Mouse (Mus musculus) liver, embryonic 16.5 days (tissue): ENCODE results near the gene Zbtb38. TPM values are rescaled to one million over a fixed set of nuclear protein-coding genes. Genes with fewer than 3 reads are reported as not detected.

Experiments used
- ATAC-seq: fragments of 200-750 bp; cut with Nextera tagmentation; 2 replicates; pipeline ENCODE4 v1.8.0; 2017; ENCODE audit warnings: low read depth, mild to moderate bottlenecking, moderate number of reproducible peaks, moderate library complexity
- H3K27ac ChIP-seq: fragments of 300-500 bp; sonication (generic); 2 replicates; pipeline ENCODE4 v1.5.1; 2014; ENCODE audit warnings: mild to moderate bottlenecking, low read length
- H3K27me3 ChIP-seq: fragments of 300-500 bp; sonication (generic); 2 replicates; pipeline ENCODE4 v1.6.1; 2014; ENCODE audit warnings: low read depth, low read length, mixed read lengths; ENCODE audit not compliant: control insufficient read depth, insufficient read depth
- H3K36me3 ChIP-seq: fragments of 300-500 bp; sonication (generic); 2 replicates; pipeline ENCODE4 v1.6.1; 2014; ENCODE audit warnings: mild to moderate bottlenecking; ENCODE audit not compliant: control insufficient read depth, insufficient read depth
- H3K4me1 ChIP-seq: fragments of 300-500 bp; sonication (generic); 2 replicates; pipeline ENCODE4 v1.6.1; 2014; ENCODE audit warnings: low read depth, low read length, mixed read lengths; ENCODE audit not compliant: control insufficient read depth
- H3K4me2 ChIP-seq: fragments of 300-500 bp; sonication (generic); 2 replicates; pipeline ENCODE4 v1.6.1; 2014; ENCODE audit warnings: low read depth, low read length, mixed read lengths
- H3K4me3 ChIP-seq: fragments of 300-500 bp; sonication (generic); 2 replicates; pipeline ENCODE4 v1.5.1; 2014; ENCODE audit warnings: low read depth, mild to moderate bottlenecking, low read length
- H3K9ac ChIP-seq: fragments of 300-500 bp; sonication (generic); 2 replicates; pipeline ENCODE4 v1.6.1; 2014; ENCODE audit warnings: low read depth, low read length
- H3K9me3 ChIP-seq: fragments of 300-500 bp; sonication (generic); replicated peaks from 2 replicates; pipeline ENCODE4 v1.6.1; 2016; ENCODE audit warnings: low read length; ENCODE audit not compliant: control insufficient read depth
- WGBS: fragments of 180-500 bp; shearing (Covaris S2); extraction: QIAGEN DNeasy Blood & Tissue Kit; methylation state at CpG from one replicate; pipeline ENCODE4 v1.1.7; 2014; ENCODE audit not compliant: insufficient replicate concordance; 5-methylcytosine and 5-hydroxymethylcytosine counted together
- polyA plus RNA-seq: library from polyadenylated mRNA; unstranded; fragments of >200 nt; fragmentation: Nextera tagmentation; extraction: Ambion mirVana; gene quantifications from 2 replicates; pipeline ENCODE4 v1.2.1, GENCODE M21; 2015

Zbtb38 gene
- polyA plus RNA-seq, 1 experiment from 2014 or later: 5.3 TPM

DNA sequence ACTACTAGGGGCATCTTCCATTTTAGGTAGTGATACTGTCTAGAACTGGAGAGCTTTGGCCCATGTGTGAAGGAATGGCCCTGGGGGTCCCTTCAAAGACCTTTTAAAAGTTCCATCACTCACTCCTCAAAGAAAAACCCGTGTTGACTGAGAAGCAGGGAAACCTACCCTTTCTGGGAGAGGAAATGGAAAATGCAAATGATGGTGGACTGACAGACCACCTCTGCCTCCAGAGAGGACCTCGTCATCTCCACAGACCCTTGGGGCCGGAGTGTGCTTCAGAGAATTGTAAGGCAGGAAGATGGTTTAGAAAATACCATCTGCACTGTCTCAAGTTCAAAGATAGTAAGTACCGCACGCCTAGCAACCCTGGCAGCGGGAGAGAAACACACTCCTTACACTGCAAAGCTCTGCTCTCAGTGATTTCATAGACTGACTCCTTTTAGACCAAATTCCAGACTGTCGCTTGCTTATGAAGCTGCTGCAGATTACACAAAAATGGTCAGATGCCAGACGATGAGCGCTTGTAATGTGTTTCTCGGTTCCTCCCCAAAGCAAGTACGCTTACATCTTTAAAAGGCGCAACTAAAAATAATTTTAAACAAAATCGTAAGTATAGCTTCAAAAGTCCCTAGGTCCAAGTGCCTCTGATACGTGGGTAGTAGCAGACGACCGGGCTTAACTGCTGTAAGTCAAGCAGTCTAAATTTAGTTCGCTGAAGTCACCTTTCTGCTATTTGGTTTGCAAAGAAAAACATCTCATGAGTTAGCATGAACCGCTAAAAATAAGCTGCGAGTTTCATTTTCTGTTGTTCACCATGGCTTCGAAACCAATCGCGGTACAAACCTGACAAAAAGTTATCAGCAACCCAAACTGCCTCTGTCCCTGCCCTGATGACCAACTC is 12.6 kb downstream of the Zbtb38 start:
- no peak for ATAC-seq
- WGBS: 74% methylated on average over 22 of the region's 22 CpGs
- H3K36me3 ChIP-seq: no peaks in the 10 kb centered on the region
- H3K4me2 ChIP-seq: no peak overlapping the region
- H3K4me3 ChIP-seq: no peak overlapping the region
- H3K9me3 ChIP-seq: no peaks in the 10 kb centered on the region; the same call in 1 of the 2 replicates
- no peak overlapping the region for H3K27ac ChIP-seq
- no peak overlapping the region for H3K9ac ChIP-seq
- H3K27me3 ChIP-seq: no peaks in the 10 kb centered on the region
- no peaks in the 10 kb centered on the region for H3K4me1 ChIP-seq

DNA sequence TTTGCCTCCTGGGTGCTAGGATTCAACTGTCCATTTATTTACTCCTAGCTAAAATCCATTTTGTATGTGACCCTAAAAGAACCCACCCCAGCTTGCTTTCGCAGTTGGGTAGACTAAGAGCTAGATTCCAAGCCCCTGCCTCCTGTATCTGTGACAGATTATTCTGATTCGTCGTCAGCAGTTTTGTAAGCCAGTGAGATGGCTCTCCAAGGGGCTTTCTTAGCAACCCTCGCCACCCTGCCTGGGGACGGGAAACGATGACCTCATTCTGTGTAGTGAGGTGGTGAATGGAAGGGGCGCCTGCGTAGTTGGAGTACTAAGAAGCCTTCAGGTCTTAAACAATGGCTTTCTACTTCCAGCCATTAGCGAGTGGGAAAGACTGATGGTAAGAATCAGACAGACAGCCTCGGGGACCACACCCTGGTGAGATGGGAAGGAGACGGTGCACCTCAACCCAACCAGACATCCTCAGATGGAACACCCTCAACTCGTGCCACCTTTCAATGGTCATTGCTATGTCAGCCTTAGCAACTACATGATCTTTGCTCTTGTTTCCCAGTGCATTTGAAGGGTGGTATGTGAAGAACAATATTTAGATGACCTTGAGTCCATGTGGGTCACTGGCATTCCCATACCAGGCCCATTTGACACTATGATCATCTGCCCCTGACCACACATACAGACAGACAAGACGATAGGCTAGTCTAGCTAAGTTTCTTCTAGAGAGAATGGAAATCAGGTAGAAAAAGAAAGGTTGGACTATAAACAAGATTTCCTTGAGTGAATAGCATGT is 13.9 kb downstream of the Zbtb38 start:
- Histone ChIP-seq H3K27me3 (no peaks in the 10 kb centered on the region), H3K4me1 (no peaks in the 10 kb centered on the region), H3K9me3 (no peaks in the 10 kb centered on the region; the same call in 1 of the 2 replicates), H3K9ac (no peak overlapping the region), H3K4me3 (no peak overlapping the region), H3K4me2 (no peak overlapping the region), H3K27ac (no peak overlapping the region), H3K36me3 (no peaks in the 10 kb centered on the region)
- 59% methylated on average over 13 of the region's 13 CpGs for WGBS
- ATAC-seq: no peak

DNA sequence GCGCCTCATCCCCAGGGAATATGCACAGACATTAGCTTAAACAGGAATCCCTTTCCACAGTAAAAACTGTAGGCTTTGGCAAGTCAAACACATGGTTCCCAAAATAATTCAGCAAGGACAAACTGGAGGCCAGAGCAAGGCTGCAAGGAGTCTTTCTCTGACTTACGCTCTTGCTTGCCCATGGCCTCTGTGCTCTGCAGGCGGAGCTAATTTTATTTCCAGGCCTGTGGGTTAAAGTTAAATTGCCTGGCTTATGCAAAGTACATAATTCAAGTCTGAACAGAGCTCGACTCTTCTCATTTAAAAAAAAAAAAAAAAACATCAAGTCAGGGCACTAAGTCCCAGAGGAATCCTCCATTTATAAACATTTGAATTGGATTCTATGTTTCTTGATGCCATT is 16.7 kb downstream of the Zbtb38 start:
- H3K4me3 ChIP-seq: no peak overlapping the region
- H3K9ac ChIP-seq: no peak overlapping the region
- no peaks in the 10 kb centered on the region for H3K36me3 ChIP-seq
- no peak overlapping the region for H3K4me2 ChIP-seq
- no peaks in the 10 kb centered on the region for H3K27me3 ChIP-seq
- H3K27ac ChIP-seq: no peak overlapping the region
- no peaks in the 10 kb centered on the region for H3K9me3 ChIP-seq
- 66% methylated on average over 4 of the region's 4 CpGs for WGBS
- ATAC-seq: no peak
- H3K4me1 ChIP-seq: no peaks in the 10 kb centered on the region

DNA sequence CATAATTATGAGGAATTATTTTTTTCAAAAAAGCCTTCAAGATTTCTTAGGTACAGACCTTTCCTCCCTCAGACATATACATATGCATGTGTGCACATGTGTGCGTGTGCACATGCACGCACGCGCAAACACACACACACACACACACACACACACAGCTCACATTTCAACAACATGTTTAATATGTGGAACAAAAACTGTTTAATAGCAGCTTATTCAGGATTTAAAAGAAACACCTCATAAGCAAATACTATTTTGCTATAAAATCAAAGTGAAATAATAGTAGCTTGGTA is 19.3 kb downstream of the Zbtb38 start:
- Histone ChIP-seq H3K4me2 (no peak overlapping the region), H3K27ac (no peak overlapping the region), H3K4me1 (no peaks in the 10 kb centered on the region), H3K36me3 (no peaks in the 10 kb centered on the region), H3K9ac (no peak overlapping the region), H3K9me3 (no peaks in the 10 kb centered on the region), H3K27me3 (no peaks in the 10 kb centered on the region), H3K4me3 (no peak overlapping the region)
- 93% methylated on average over 4 of the region's 4 CpGs for WGBS
- ATAC-seq: no peak

DNA sequence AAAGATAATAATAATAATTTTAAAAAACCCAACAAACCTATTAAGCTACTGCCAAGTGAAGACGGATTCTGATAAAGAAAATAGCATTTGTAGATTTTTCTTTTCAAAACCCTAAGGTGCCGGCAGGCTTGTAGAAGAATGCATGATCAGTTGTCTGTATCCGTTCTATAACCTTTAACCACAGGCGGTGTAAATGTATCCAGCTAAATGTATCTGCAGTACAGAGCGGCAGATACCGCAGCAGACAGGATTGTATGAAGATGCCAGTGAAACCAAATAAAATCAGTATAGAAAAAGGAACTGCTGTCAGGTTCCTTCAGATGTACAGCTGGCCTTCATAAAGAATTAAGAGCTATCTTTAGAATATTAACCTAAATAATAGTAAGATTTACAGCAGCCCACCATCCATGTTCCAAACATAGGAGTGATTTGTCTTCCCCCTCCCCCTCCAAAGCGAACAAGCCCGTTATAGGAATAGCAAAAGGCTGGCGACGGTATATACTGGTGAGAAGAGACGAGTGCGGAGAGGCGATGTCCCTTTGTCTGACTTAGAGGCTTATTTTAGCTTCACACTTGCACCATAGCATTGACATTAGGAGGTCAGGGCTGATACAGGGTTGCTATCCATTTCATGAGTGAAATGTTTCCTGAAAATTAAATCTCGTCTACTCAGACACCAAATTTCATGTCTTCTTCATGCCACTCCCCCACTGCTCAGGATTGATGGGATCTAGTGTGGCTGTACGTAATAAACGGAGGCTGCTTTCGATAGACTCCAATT is 19.8 kb downstream of the Zbtb38 start:
- WGBS: 73% methylated on average over 17 of the region's 17 CpGs
- H3K4me3 ChIP-seq: no peak overlapping the region
- H3K27ac ChIP-seq: no peak overlapping the region
- H3K27me3 ChIP-seq: no peaks in the 10 kb centered on the region
- H3K4me2 ChIP-seq: no peak overlapping the region
- no peak for ATAC-seq
- no peaks in the 10 kb centered on the region for H3K4me1 ChIP-seq
- no peak overlapping the region for H3K9ac ChIP-seq
- H3K36me3 ChIP-seq: no peaks in the 10 kb centered on the region
- no peaks in the 10 kb centered on the region for H3K9me3 ChIP-seq

DNA sequence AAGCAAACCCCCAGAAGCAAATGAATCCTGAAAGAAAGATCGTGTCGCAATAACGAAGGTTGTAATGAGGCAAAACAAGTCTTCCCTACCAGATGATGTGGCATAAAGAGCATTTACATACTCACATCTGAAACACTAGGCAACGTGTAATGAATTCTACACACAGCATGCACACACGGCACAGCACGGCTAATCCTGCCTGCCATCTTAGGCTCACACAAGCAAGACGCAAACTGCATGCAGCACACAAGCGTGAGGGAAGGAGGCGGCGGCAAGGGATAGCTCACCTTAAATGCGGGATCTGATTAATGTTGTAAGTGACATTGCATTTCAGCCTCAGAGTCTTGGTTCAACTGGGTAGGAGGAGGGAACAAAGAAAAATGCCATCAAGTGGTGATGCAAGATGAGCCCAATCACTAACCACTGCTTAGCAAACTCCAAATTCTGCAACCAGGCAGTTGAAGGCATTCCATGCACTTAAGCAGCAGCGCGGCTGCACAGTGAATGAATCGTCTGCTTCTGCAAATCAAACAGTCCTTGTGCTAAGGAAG is 20.6 kb downstream of the Zbtb38 start:
- Histone ChIP-seq H3K4me3 (no peak overlapping the region), H3K4me2 (no peak overlapping the region), H3K9me3 (no peaks in the 10 kb centered on the region)

DNA sequence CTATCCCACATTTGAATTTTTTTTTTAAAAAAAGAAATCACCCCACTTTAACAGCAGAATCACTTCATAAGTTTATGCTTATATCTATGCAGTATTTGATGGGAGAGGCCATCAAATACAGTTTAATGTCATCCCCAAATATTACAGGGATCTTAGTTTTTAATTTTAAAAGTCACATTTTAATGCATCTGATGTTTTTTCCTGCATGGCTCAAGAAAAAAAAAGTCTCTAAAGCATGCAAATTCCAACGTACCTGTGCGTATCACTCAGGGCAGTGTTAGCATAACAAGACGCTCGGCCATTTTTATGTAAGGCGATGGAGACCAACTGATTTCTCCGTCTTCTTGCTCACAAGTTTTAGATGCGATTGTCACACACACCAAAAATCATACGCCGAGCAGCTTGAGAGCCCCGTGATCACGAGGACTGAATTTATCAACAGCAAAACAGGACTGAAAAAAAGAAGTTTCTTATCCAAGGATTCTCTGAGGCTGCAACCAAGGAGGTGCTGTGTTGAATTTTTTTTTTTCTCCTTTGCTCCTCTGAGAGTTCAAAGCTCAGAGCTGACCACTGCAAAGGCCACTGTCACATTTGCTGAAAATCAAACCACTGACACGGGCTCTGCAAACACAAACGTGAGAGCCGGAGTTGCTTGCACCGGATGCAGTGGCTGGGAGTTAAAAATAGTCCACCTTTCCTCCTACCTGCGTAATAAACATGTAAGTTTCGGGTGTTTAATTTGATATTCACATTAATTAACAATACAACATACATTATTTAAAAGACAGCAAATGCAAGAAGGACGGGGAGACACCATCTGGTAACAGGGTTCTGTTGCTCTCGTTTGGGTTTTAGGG is 21.4 kb downstream of the Zbtb38 start:
- Histone ChIP-seq H3K9ac (no peak overlapping the region), H3K4me3 (no peak overlapping the region), H3K4me1 (no peaks in the 10 kb centered on the region; the same call in 1 of the 2 replicates), H3K27me3 (no peaks in the 10 kb centered on the region), H3K36me3 (no peaks in the 10 kb centered on the region), H3K4me2 (no peak overlapping the region), H3K27ac (no peak overlapping the region), H3K9me3 (no peaks in the 10 kb centered on the region)
- WGBS: 63% methylated on average over 19 of the region's 19 CpGs
- ATAC-seq: no peak

More for the DNA sequence above, 20.6 kb downstream of the Zbtb38 start:
- no peak overlapping the region for H3K27ac ChIP-seq
- 55% methylated on average over 14 of the region's 14 CpGs for WGBS
- no peaks in the 10 kb centered on the region for H3K36me3 ChIP-seq
- H3K4me1 ChIP-seq: no peaks in the 10 kb centered on the region; the same call in 1 of the 2 replicates
- H3K27me3 ChIP-seq: no peaks in the 10 kb centered on the region
- no peak overlapping the region for H3K9ac ChIP-seq
- no peak for ATAC-seq

DNA sequence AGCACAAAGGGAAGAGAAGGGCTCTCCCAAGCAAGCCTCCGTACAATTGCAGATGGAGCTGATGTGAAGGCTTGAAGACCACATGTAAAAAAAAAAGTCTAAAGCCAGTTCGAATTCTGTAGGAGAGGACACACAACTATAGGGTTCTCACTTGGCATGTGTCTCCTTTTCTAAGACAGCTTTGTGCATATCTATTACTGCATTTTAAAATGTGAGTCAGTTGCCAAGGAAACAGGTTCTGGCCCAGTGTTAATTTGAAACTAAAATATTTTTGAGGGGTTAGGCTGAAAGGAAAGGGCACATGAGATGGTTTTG is 22.4 kb downstream of the Zbtb38 start:
- 71% methylated on average over 2 of the region's 2 CpGs for WGBS
- H3K27me3 ChIP-seq: no peaks in the 10 kb centered on the region

More for the DNA sequence above, 22.4 kb downstream of the Zbtb38 start:
- H3K4me3 ChIP-seq: no peak overlapping the region
- no peaks in the 10 kb centered on the region; the same call in 1 of the 2 replicates for H3K4me1 ChIP-seq
- H3K4me2 ChIP-seq: no peak overlapping the region
- H3K9me3 ChIP-seq: no peaks in the 10 kb centered on the region
- H3K27ac ChIP-seq: no peak overlapping the region
- no peak for ATAC-seq
- H3K9ac ChIP-seq: no peak overlapping the region
- no peaks in the 10 kb centered on the region for H3K36me3 ChIP-seq
